Mouse (Mus musculus): ENCODE results near the gene Bcam. TPM values are rescaled to one million over a fixed set of nuclear protein-coding genes. Genes with fewer than 3 reads are reported as not detected.
"Not testable (repeated sequence)": the region's sequence is repeated elsewhere in the genome, so short reads cannot be mapped to it uniquely, and the experiment has no call there.

Bcam gene
- polyA plus RNA-seq, 1 experiment from 2014 or later, result 17.5 TPM

- DNase-seq (ENCODE audit: low spot score), result no peak
- H3K4me3 ChIP-seq (replicated peaks; ENCODE audit: low read length), result no peak overlapping the region
- no peaks in the 10 kb centered on the region for H3K4me1 ChIP-seq (replicated peaks; ENCODE audit: control insufficient read depth, insufficient read depth, low read length)
- ATAC-seq (ENCODE audit: low FRiP score), result no peak
- H3K9me3 ChIP-seq (ENCODE audit: control insufficient read depth, low read length), result no peaks in the 10 kb centered on the region
- WGBS, result 88% methylated on average over 19 of the region's 19 CpGs
- no peak overlapping the region for H3K27ac ChIP-seq
- H3K4me2 ChIP-seq (replicated peaks), result no peak overlapping the region
- H3K27me3 ChIP-seq (ENCODE audit: control insufficient read depth, insufficient read depth, low read length), result peaks cover 26% of the 10 kb centered on the region
- H3K36me3 ChIP-seq (replicated peaks; ENCODE audit: control insufficient read depth, insufficient read depth), result no peaks in the 10 kb centered on the region
- H3K9ac ChIP-seq, result no peak overlapping the region
Observed at GRCm38 (mm10) chr7:19792701-19793630, 22.1 kb upstream of the Bcam start.

DNA sequence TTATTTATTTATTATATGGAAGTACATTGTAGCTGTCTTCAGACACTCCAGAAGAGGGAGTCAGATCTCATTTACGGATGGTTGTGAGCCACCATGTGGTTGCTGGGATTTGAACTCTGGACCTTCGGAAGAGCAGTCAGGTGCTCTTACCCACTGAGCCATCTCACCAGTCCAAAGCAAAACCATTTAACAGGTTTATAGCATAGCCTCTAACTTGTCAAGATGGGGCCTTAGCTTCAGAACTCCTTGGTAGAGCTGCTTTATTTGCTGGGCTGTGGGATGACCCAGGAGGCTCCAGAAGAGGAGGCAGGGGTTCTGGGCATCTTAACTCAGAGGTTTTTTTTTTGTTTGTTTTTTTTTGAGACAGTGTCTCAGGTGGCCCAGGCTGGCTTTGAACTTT lies 20.7 kb upstream of the Bcam start:
- peaks cover 14% of the 10 kb centered on the region for H3K27me3 ChIP-seq (ENCODE audit: control insufficient read depth, insufficient read depth, low read length)
- not testable (repeated sequence) for H3K9ac ChIP-seq; DNase-seq (ENCODE audit: low spot score); H3K4me2 ChIP-seq (replicated peaks); ATAC-seq (ENCODE audit: low FRiP score); H3K9me3 ChIP-seq (ENCODE audit: control insufficient read depth, low read length); H3K4me3 ChIP-seq (replicated peaks; ENCODE audit: low read length); H3K4me1 ChIP-seq (replicated peaks; ENCODE audit: control insufficient read depth, insufficient read depth, low read length); H3K27ac ChIP-seq; H3K36me3 ChIP-seq (replicated peaks; ENCODE audit: control insufficient read depth, insufficient read depth)
- 87% methylated on average over 2 of the region's 2 CpGs for WGBS

DNA sequence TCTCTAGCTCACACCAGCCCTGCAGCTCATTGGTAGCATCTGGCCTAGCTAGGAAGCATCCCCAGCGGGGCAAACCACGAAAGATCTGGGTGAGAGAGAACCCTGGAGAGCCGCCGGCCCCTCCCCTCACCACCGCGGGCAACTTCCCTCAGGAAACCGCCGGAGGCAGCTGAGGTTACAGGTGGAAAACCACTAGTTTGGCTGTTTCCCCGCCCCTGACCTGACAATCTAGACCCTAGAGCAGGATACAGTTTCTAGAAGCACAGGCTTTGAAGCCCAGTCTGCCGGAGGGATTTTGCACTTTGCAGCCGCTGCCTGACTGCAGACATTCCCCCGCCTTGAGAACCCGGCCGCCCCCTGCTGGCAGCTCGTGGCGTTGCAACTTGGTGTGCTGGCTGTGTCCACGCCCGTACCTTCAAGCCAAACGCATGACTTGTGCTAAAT lies 19.1 kb upstream of the Bcam start:
- Histone ChIP-seq H3K27me3 (ENCODE audit: control insufficient read depth, insufficient read depth, low read length) (no peaks in the 10 kb centered on the region), H3K9me3 (ENCODE audit: control insufficient read depth, low read length) (no peaks in the 10 kb centered on the region), H3K27ac (no peak overlapping the region), H3K4me1 (replicated peaks; ENCODE audit: control insufficient read depth, insufficient read depth, low read length) (no peaks in the 10 kb centered on the region), H3K4me2 (replicated peaks) (peak overlapping the region; percentile 57), H3K36me3 (replicated peaks; ENCODE audit: control insufficient read depth, insufficient read depth) (no peaks in the 10 kb centered on the region), H3K9ac (peak overlapping the region; percentile 46; the same call in 1 of the 2 replicates), H3K4me3 (replicated peaks; ENCODE audit: low read length) (peak overlapping the region; percentile 24)
- ATAC-seq (ENCODE audit: low FRiP score), result peak; percentile 47; the same call in 1 of the 2 replicates
- under 1% methylated on average over 19 of the region's 19 CpGs for WGBS
- DNase-seq (ENCODE audit: low spot score), result peak; percentile 91

DNA sequence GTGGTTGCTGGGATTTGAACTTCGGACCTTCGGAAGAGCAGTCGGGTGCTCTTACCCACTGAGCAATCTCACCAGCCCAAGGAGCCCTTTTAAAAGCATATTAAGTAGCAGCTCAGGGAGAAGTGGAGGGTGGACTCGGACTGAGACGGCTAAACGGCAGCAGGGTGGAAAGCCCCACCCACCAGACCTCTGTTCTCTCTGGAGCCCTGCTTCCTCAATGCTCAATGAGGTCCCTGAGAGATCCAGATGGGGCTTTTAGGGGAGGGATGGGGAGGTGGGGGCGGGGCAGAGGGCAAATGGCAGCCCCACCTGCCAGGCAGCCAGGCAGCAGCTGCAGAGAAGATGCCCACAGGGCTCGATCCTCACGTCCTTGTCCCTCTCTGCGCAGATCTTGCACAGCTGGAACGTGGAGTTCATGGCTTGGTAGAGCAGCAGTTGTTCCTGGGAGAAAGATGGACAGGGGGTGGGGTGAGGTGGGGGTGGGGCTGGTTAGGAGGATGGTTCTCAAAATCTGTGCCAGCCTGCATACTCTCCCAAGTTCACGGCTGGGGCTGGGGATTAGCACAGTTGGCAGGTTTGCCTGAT lies 15.2 kb upstream of the Bcam start:
- Histone ChIP-seq H3K4me2 (replicated peaks) (no peak overlapping the region), H3K27ac (no peak overlapping the region), H3K4me1 (replicated peaks; ENCODE audit: control insufficient read depth, insufficient read depth, low read length) (no peaks in the 10 kb centered on the region), H3K9ac (no peak overlapping the region), H3K36me3 (replicated peaks; ENCODE audit: control insufficient read depth, insufficient read depth) (no peaks in the 10 kb centered on the region), H3K9me3 (ENCODE audit: control insufficient read depth, low read length) (no peaks in the 10 kb centered on the region), H3K27me3 (ENCODE audit: control insufficient read depth, insufficient read depth, low read length) (no peaks in the 10 kb centered on the region), H3K4me3 (replicated peaks; ENCODE audit: low read length) (no peak overlapping the region)
- 38% methylated on average over 12 of the region's 12 CpGs for WGBS
- no peak for DNase-seq (ENCODE audit: low spot score)
- ATAC-seq (ENCODE audit: low FRiP score), result no peak

GRCm38 (mm10) chr7:19784764-19785535 lies 14.1 kb upstream of the Bcam start:
- DNase-seq (ENCODE audit: low spot score), result no peak

DNA sequence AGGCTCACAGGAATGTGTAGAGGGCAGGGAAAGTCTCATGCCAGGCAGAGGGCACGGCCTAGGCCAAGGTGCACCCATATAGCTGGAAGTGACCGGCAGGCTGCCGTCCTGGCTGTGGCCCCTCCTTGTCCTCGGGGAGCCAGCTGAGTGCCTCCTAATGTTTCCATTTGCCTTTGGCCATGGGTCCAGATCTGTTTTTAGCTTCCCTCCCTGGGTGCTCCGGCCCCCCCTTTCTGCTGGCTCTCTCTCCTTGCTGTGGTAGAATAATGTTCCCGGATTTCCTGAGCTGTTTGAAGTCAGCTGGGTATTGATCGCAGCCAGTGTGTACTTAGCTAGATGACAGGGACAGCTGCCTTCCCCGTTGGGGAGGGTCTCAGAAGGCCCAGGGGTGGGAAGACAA lies 12.8 kb upstream of the Bcam start:
- Histone ChIP-seq H3K4me3 (replicated peaks; ENCODE audit: low read length) (no peak overlapping the region), H3K9me3 (ENCODE audit: control insufficient read depth, low read length) (no peaks in the 10 kb centered on the region), H3K27ac (no peak overlapping the region), H3K27me3 (ENCODE audit: control insufficient read depth, insufficient read depth, low read length) (no peaks in the 10 kb centered on the region), H3K4me1 (replicated peaks; ENCODE audit: control insufficient read depth, insufficient read depth, low read length) (no peaks in the 10 kb centered on the region), H3K9ac (no peak overlapping the region), H3K36me3 (replicated peaks; ENCODE audit: control insufficient read depth, insufficient read depth) (no peaks in the 10 kb centered on the region), H3K4me2 (replicated peaks) (no peak overlapping the region)
- WGBS, result 78% methylated on average over 8 of the region's 8 CpGs
- DNase-seq (ENCODE audit: low spot score), result no peak
- no peak for ATAC-seq (ENCODE audit: low FRiP score)

More at GRCm38 (mm10) chr7:19784764-19785535, 14.1 kb upstream of the Bcam start:
- Histone ChIP-seq H3K4me3 (replicated peaks; ENCODE audit: low read length) (no peak overlapping the region), H3K36me3 (replicated peaks; ENCODE audit: control insufficient read depth, insufficient read depth) (no peaks in the 10 kb centered on the region), H3K9ac (no peak overlapping the region), H3K27ac (no peak overlapping the region), H3K27me3 (ENCODE audit: control insufficient read depth, insufficient read depth, low read length) (no peaks in the 10 kb centered on the region), H3K4me2 (replicated peaks) (no peak overlapping the region), H3K4me1 (replicated peaks; ENCODE audit: control insufficient read depth, insufficient read depth, low read length) (no peaks in the 10 kb centered on the region), H3K9me3 (ENCODE audit: control insufficient read depth, low read length) (no peaks in the 10 kb centered on the region)
- 38% methylated on average over 11 of the region's 11 CpGs for WGBS
- ATAC-seq (ENCODE audit: low FRiP score), result no peak

DNA sequence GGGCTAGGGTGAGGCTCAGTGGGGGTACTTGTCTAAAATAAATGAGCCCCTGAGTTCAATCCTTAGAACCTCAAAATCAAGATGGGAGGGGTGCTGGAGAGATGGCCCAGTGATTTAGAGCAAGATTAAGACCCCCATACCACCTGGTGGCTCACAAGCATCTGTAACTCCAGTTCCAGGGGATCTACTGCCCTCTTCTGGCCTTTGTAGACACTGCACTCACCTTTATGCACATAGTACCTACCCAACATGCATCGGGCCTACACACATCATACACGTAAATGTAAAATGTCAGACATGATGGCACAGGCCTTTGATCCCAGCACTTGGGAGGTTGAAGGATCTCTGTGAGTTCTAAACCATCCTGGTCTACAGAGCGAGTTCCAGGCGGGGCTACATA lies 11.8 kb upstream of the Bcam start:
- Histone ChIP-seq H3K4me1 (replicated peaks; ENCODE audit: control insufficient read depth, insufficient read depth, low read length) (no peaks in the 10 kb centered on the region), H3K9me3 (ENCODE audit: control insufficient read depth, low read length) (no peaks in the 10 kb centered on the region), H3K27me3 (ENCODE audit: control insufficient read depth, insufficient read depth, low read length) (no peaks in the 10 kb centered on the region), H3K36me3 (replicated peaks; ENCODE audit: control insufficient read depth, insufficient read depth) (no peaks in the 10 kb centered on the region), H3K27ac (no peak overlapping the region), H3K4me2 (replicated peaks) (no peak overlapping the region), H3K4me3 (replicated peaks; ENCODE audit: low read length) (no peak overlapping the region), H3K9ac (no peak overlapping the region)
- ATAC-seq (ENCODE audit: low FRiP score), result no peak
- WGBS, result 92% methylated on average over 4 of the region's 4 CpGs
- no peak for DNase-seq (ENCODE audit: low spot score)

DNA sequence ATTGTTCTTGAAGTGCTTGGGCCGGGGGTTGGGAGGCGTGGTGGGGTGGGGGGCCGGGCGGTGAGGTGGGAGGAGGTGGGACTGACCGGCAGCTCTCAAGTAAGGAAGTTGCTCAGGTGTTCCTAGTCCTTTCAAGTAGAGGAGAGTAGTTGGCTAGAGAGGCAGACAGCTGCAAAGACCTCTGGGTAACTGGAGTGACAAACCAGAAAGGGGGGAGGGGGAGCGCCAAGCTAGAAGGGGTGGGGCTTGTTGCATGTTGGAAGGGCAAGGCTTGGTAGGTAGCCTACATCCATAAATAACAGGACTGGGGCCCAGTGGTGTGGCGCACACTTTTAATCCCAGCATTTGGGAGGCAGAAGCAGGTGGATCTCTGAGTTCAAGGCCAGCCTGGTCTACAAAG lies 10.9 kb upstream of the Bcam start:
- Histone ChIP-seq H3K27me3 (ENCODE audit: control insufficient read depth, insufficient read depth, low read length) (no peaks in the 10 kb centered on the region), H3K9ac (no peak overlapping the region), H3K9me3 (ENCODE audit: control insufficient read depth, low read length) (no peaks in the 10 kb centered on the region), H3K4me1 (replicated peaks; ENCODE audit: control insufficient read depth, insufficient read depth, low read length) (no peaks in the 10 kb centered on the region), H3K4me2 (replicated peaks) (no peak overlapping the region), H3K36me3 (replicated peaks; ENCODE audit: control insufficient read depth, insufficient read depth) (no peaks in the 10 kb centered on the region), H3K4me3 (replicated peaks; ENCODE audit: low read length) (no peak overlapping the region), H3K27ac (no peak overlapping the region)
- 91% methylated on average over 7 of the region's 7 CpGs for WGBS
- DNase-seq (ENCODE audit: low spot score) (no peak), ATAC-seq (ENCODE audit: low FRiP score) (no peak)

GRCm38 (mm10) chr7:19779903-19780302 lies 9.1 kb upstream of the Bcam start:
- H3K9me3 ChIP-seq (ENCODE audit: control insufficient read depth, low read length), result no peaks in the 10 kb centered on the region
- H3K4me1 ChIP-seq (replicated peaks; ENCODE audit: control insufficient read depth, insufficient read depth, low read length), result no peaks in the 10 kb centered on the region
- 77% methylated on average over 4 of the region's 4 CpGs for WGBS
- no peak overlapping the region for H3K4me2 ChIP-seq (replicated peaks)
- no peak overlapping the region for H3K4me3 ChIP-seq (replicated peaks; ENCODE audit: low read length)
- no peak overlapping the region for H3K27ac ChIP-seq
- H3K9ac ChIP-seq, result no peak overlapping the region
- ATAC-seq (ENCODE audit: low FRiP score) (no peak), DNase-seq (ENCODE audit: low spot score) (no peak)
- no peaks in the 10 kb centered on the region for H3K36me3 ChIP-seq (replicated peaks; ENCODE audit: control insufficient read depth, insufficient read depth)
- H3K27me3 ChIP-seq (ENCODE audit: control insufficient read depth, insufficient read depth, low read length), result no peaks in the 10 kb centered on the region

Measured in hindbrain, embryonic 14.5 days (tissue).